Mouse (Mus musculus): ENCODE results near the gene Fam89a. TPM values are rescaled to one million over a fixed set of nuclear protein-coding genes. Genes with fewer than 3 reads are reported as not detected.

Gene Fam89a
- total RNA-seq, 2 experiments from 2014 or later, result 0.86 to 0.96 TPM

DNA sequence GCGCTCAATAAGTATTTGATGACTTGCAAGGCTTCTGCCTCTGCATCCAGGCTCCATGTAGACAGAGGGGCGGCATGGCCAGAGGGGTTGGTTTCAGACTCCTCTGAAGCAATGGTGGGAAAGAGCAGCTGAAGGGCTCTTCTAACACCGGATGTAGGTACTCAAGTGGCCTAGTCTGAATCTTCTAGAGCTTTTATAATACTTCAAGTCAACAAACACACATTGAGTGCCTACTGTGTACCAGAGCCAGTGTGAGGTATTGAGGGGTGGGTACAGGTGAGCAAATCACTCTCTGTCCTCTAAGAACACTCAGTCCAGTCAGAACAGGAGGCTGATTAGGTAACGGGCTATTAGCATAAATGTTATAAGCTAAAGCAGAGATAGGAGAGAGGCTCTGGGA lies 59.9 kb downstream of the Fam89a start:
- no peak for DNase-seq (ENCODE audit: low spot score in 2 of 2)

Other genes starting within 250 kb of the Fam89a start
- 10 to 100 TPM; 29.3 to 33.9 TPM for gene Cog2, start 231.1 kb downstream of the Fam89a start, total RNA-seq (2021)
- 10 to 100 TPM; 28.5 to 37.1 TPM for gene Agt, start 182.1 kb downstream of the Fam89a start, total RNA-seq (2021)
- not detected for gene Capn9, start 175.7 kb downstream of the Fam89a start, total RNA-seq (2021)
- 10 to 100 TPM; 49.3 to 51.7 TPM for gene 2310022B05Rik, start 88.5 kb downstream of the Fam89a start, total RNA-seq (2021)
- 10 to 100 TPM; 28.2 to 33.1 TPM for gene Ttc13, start 29.8 kb downstream of the Fam89a start, total RNA-seq (2021)
- gene Arv1, start 29.7 kb downstream of the Fam89a start, total RNA-seq (2021), result 1 to 10 TPM; 6.6 to 7.1 TPM
- under 1 TPM; 0.12 to 0.13 TPM for gene Trim67, start 41.3 kb upstream of the Fam89a start, total RNA-seq (2021)
- gene Gnpat, start 111.2 kb upstream of the Fam89a start, total RNA-seq (2021), result 100 to 1,000 TPM; 108 to 109 TPM
- 10 to 100 TPM; 36.7 to 37.0 TPM for gene 2810004N23Rik, start 111.3 kb upstream of the Fam89a start, total RNA-seq (2021)
- 10 to 100 TPM; 10.4 to 11.3 TPM for gene Exoc8, start 145.9 kb upstream of the Fam89a start, total RNA-seq (2021)
- gene Sprtn, start 146.1 kb upstream of the Fam89a start, total RNA-seq (2021), result 10 to 100 TPM; 11.7 to 11.9 TPM
- gene Egln1, start 197.5 kb upstream of the Fam89a start, total RNA-seq (2021), result 10 to 100 TPM; 53.0 to 53.5 TPM